Mouse (Mus musculus): ENCODE measurements around the gene Ubl4a. TPM values are rescaled to one million over a fixed set of nuclear protein-coding genes. Genes with fewer than 3 reads are reported as not detected.
"Not testable (repeated sequence)": the region's sequence is repeated elsewhere in the genome, so short reads cannot be mapped to it uniquely, and the experiment has no call there.

Gene Ubl4a
- polyA plus RNA-seq (2012; rRNA removed), result 45.9 and 52.2 TPM in 2 replicates

- WGBS, result 16% methylated on average over 32 of the region's 32 CpGs
- peak; percentile 66 for DNase-seq (ENCODE audit: low read depth, low spot score)
These were observed at the start of gene Ubl4a, which contains the start of gene Slc10a3 for GRCm38 (mm10) chrX:74372888-74373549. Ubl4a (minus strand) TSS chrX:74373218. Slc10a3 (minus strand) TSS chrX:74373349.

GRCm38 (mm10) chrX:74413377-74413776 is 40.4 kb upstream of the Ubl4a start:
- no peak for DNase-seq (ENCODE audit: low read depth, low spot score)

GRCm38 (mm10) chrX:74408340-74408739 is 35.3 kb upstream of the Ubl4a start:
- 57% methylated on average over 2 of the region's 2 CpGs for WGBS
- no peak for DNase-seq (ENCODE audit: low read depth, low spot score)

- 82% methylated on average over 3 of the region's 3 CpGs for WGBS
- no peak for DNase-seq (ENCODE audit: low read depth, low spot score)
These were observed 27.1 kb upstream of the Ubl4a start for GRCm38 (mm10) chrX:74400136-74400535.

- DNase-seq (ENCODE audit: low read depth, low spot score), result no peak
- WGBS, result 21% methylated on average over 30 of the region's 30 CpGs
These were observed 19.8 kb upstream of the Ubl4a start, which contains the start of the genes Fam3a and Ikbkg for GRCm38 (mm10) chrX:74392535-74393443. Fam3a (minus strand) TSS chrX:74393272. Ikbkg (plus strand) TSS chrX:74393290.

- DNase-seq (ENCODE audit: low read depth, low spot score), result no peak
These were observed 15.1 kb upstream of the Ubl4a start for GRCm38 (mm10) chrX:74388153-74388552.

GRCm38 (mm10) chrX:74384451-74384850 is 11.4 kb upstream of the Ubl4a start:
- no peak for DNase-seq (ENCODE audit: low read depth, low spot score)

GRCm38 (mm10) chrX:74368209-74368909 is 4.7 kb downstream of the Ubl4a start:
- 14% methylated on average over 47 of the region's 49 CpGs for WGBS

More at GRCm38 (mm10) chrX:74384451-74384850, 11.4 kb upstream of the Ubl4a start:
- 82% methylated on average over 2 of the region's 2 CpGs for WGBS

GRCm38 (mm10) chrX:74367512-74367911 is 5.5 kb downstream of the Ubl4a start:
- 44% methylated on average over 10 of the region's 10 CpGs for WGBS
- no peak for DNase-seq (ENCODE audit: low read depth, low spot score)

More at GRCm38 (mm10) chrX:74368209-74368909, 4.7 kb downstream of the Ubl4a start:
- no peak for DNase-seq (ENCODE audit: low read depth, low spot score)

GRCm38 (mm10) chrX:74359171-74359570 is 13.8 kb downstream of the Ubl4a start:
- no peak for DNase-seq (ENCODE audit: low read depth, low spot score)
- WGBS, result 24% methylated on average over 11 of the region's 11 CpGs

- not testable (repeated sequence) for DNase-seq (ENCODE audit: low read depth, low spot score)
- 92% methylated on average over 3 of the region's 3 CpGs for WGBS
These were observed 15.9 kb downstream of the Ubl4a start for GRCm38 (mm10) chrX:74357069-74357468.

GRCm38 (mm10) chrX:74353467-74353770 is 19.6 kb downstream of the Ubl4a start, which contains the start of gene Lage3:
Lage3 (minus strand) TSS chrX:74353618.
- 21% methylated on average over 14 of the region's 22 CpGs for WGBS
- DNase-seq (ENCODE audit: low read depth, low spot score), result no peak

- 20% methylated on average over 13 of the region's 13 CpGs for WGBS
- DNase-seq (ENCODE audit: low read depth, low spot score), result no peak
These were observed 20.2 kb downstream of the Ubl4a start for GRCm38 (mm10) chrX:74352645-74353466.

GRCm38 (mm10) chrX:74330166-74330930 is 42.7 kb downstream of the Ubl4a start:
- no peak for DNase-seq (ENCODE audit: low read depth, low spot score)
- WGBS, result 40% methylated on average over 2 of the region's 2 CpGs

- DNase-seq (ENCODE audit: low read depth, low spot score), result no peak
- WGBS, result 35% methylated on average over 10 of the region's 10 CpGs
These were observed 43.8 kb downstream of the Ubl4a start for GRCm38 (mm10) chrX:74329215-74329671.

GRCm38 (mm10) chrX:74328725-74329161 is 44.3 kb downstream of the Ubl4a start, which contains the start of gene Plxna3:
Plxna3 (plus strand) TSS chrX:74329066.
- DNase-seq (ENCODE audit: low read depth, low spot score), result peak; percentile 33
- 14% methylated on average over 28 of the region's 30 CpGs for WGBS
